Mouse (Mus musculus): ENCODE results near the gene Inafm1. TPM values are rescaled to one million over a fixed set of nuclear protein-coding genes. Genes with fewer than 3 reads are reported as not detected.

Gene Inafm1
- 33.4 and 33.8 TPM in 2 replicates for polyA plus RNA-seq (2015; fragmentation: Nextera tagmentation; extraction: Ambion mirVana)

DNA sequence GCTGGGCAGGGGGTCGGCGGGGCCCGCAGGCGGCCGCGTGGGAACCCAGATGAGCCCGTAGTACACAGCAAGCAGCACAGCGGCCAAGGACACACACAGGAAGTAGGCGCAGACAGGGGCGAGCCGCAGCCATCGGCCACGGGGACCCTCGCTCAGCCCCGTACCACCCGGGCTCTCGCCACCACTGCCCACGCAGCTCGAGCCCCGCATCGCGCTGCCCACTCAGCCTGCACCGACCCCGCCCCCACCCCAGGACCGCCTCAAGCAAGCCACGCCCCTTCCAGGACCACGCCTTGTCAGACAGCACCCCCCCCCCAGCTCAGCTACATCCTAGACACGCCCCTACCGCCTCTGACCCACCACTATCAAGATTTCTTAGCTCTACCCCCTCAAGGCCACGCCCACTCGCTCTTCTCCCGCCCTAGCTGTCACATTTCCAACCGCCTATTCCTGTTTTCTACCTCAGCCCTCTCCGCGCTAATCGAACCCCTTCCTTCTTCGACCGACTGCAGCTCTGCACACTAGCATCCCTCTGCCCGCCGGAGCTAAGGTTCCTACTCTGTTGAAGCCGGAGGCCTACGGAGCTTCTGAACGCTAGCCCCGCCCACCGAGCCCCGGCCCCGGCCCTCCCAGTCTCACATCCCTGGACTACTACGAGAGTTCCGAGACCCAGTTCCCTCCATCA lies at the start of gene Inafm1:
TSS of gene Inafm1 (minus strand) at position 537 of the 685 bp plus-strand sequence.
- Histone ChIP-seq H3K27ac (peak within 1 kb of the TSS; percentile 96), H3K4me2 (peak within 1 kb of the TSS; percentile 84), H3K4me3 (peak within 1 kb of the TSS; percentile 81), H3K9ac (peak within 1 kb of the TSS; percentile 90), H3K36me3 (peaks cover 34% of the 10 kb centered on the region), H3K27me3 (peaks cover 16% of the 10 kb centered on the region; the same call in 1 of the 2 replicates), H3K4me1 (replicated peaks) (peaks cover 39% of the 10 kb centered on the region), H3K9me3 (no peaks in the 10 kb centered on the region)
- ATAC-seq (ENCODE audit: low FRiP score) = peak; percentile 88
- WGBS = under 1% methylated on average over 31 of the region's 49 CpGs

DNA sequence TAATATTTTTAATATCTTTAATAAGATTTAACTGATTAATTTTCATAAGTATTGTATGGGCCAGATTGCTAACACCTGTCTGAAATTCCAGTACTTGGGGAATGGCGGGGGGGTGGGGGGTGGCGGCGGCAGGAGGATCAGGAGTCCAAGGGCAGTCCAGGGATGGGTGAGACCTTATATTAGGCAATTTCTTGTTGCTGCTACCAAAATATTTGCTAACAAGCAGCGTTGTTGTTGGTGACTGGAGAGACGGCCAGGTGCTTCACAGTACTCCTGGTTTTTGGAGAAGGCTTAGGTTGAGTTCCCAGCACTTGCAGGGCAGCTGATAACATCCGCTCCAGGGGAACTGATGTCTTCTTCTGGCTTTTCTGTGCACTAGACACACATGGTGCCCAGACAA lies 47.1 kb upstream of the Inafm1 start:
- H3K9ac ChIP-seq = no peak overlapping the region
- H3K4me2 ChIP-seq = no peak overlapping the region
- H3K27me3 ChIP-seq = no peaks in the 10 kb centered on the region
- WGBS = 88% methylated on average over 6 of the region's 6 CpGs
- H3K4me3 ChIP-seq = no peak overlapping the region
- H3K36me3 ChIP-seq = peaks cover 13% of the 10 kb centered on the region
- no peak for ATAC-seq (ENCODE audit: low FRiP score)
- no peaks in the 10 kb centered on the region for H3K9me3 ChIP-seq
- H3K27ac ChIP-seq = no peak overlapping the region
- H3K4me1 ChIP-seq (replicated peaks) = no peaks in the 10 kb centered on the region

DNA sequence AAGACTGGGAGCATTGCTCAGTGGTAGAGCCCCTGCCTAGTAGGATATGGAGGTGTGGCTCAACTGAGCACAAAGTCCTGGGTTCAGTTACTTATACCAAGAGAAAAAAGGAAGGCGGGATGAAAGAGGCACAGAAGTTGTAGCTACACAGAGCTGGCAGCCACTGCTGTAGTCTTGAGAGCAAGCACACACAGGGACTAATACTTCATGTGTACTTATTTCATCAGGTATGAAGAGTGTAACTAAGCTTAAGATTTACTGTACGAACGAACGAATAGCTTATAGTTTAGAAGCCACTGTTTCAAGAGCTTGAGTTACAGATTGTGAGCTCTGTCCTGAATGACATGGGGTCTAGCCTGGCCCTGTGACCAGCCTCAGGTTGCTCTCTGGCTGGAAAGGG lies 45.8 kb upstream of the Inafm1 start:
- Histone ChIP-seq H3K9ac (no peak overlapping the region), H3K27me3 (no peaks in the 10 kb centered on the region), H3K9me3 (no peaks in the 10 kb centered on the region), H3K27ac (no peak overlapping the region), H3K4me2 (no peak overlapping the region), H3K4me3 (no peak overlapping the region), H3K4me1 (replicated peaks) (peaks cover 4% of the 10 kb centered on the region), H3K36me3 (peaks cover 13% of the 10 kb centered on the region)
- ATAC-seq (ENCODE audit: low FRiP score) = no peak
- 94% methylated on average over 4 of the region's 4 CpGs for WGBS

DNA sequence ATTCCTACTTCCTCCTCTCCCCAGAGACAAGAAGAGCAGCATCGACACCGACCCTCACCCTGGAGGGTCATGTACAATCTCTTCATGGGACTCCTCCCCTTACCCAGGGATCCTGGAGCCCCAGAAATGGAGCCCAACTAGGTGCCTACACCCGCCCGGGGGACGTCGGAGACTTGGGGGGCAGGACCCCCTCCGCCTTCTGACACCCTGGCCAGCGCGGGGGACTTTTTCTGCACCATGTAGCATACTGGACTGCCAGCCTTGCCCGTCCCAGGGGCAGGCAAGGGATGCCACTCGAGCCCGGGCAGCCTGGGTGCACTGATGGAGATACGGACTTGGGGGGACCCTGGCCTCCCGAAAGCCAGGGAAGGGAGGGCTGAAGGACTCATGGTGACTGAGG lies 43.7 kb upstream of the Inafm1 start:
- H3K9ac ChIP-seq = 0 out of 2 replicates have a peak overlapping the region, but pooled peaks have one; percentile 5
- peaks cover 13% of the 10 kb centered on the region for H3K36me3 ChIP-seq
- H3K4me1 ChIP-seq (replicated peaks) = peaks cover 22% of the 10 kb centered on the region
- H3K4me3 ChIP-seq = no peak overlapping the region
- WGBS = 82% methylated on average over 14 of the region's 14 CpGs
- ATAC-seq (ENCODE audit: low FRiP score) = no peak
- H3K27ac ChIP-seq = no peak overlapping the region
- no peak overlapping the region for H3K4me2 ChIP-seq
- no peaks in the 10 kb centered on the region for H3K9me3 ChIP-seq
- no peaks in the 10 kb centered on the region for H3K27me3 ChIP-seq

DNA sequence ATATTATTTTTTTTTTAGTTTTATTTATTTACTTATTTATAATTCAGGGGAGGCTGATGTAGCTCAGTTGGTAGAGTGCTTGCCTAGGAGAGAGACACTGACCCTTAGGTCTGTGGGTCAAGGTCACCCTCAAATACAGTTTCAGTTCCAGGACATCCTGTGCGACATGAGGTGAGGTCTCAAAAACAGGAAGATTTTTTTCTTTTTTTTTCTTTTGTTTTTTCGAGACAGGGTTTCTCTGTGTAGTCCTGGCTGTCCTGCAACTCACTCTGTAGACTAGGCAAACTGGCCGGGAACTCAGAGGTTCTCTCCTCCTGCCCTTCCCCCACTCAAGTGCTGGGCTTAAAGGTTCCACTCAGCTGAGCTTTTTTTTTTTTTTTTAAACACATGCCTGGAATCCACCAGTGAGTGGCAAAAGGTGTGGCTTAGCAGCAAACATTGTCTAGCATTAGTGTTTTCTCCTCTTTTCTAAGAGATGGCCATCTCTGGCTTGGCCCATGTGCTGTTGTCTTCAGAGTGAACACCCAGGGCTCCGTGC lies 41.9 kb upstream of the Inafm1 start:
- Histone ChIP-seq H3K4me2 (no peak overlapping the region), H3K27ac (peak overlapping the region; percentile 12; the same call in 1 of the 2 replicates), H3K9ac (no peak overlapping the region), H3K36me3 (peaks cover 13% of the 10 kb centered on the region), H3K9me3 (no peaks in the 10 kb centered on the region), H3K4me1 (replicated peaks) (peaks cover 40% of the 10 kb centered on the region), H3K4me3 (no peak overlapping the region), H3K27me3 (no peaks in the 10 kb centered on the region)
- ATAC-seq (ENCODE audit: low FRiP score) = no peak
- 70% methylated on average over 4 of the region's 4 CpGs for WGBS

DNA sequence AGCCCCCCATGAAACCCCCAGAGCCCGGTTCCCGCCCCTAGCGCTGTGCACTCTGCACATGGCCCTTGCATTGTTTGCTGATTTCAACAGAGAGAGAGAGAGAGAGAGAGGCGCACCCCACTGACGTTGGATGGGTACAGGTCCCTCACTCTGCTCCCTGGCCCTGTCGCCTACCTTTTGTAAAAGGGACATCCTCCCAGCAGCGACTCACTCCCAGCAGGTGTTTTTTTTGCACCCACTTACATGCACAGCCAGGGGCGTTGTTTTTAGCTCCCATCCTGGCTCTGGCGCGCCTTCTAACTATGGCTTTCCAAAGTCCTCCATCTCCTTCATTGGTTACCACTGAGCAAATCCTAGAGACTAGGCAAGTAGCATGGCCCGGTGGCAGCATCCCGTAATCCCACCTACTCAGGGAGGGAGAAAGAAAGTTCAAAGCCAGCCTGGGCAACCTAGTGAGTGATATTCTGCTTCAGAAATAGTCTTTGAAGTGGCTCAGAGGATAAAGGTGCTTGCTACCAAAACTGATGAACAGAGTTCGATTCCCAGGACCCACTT lies 40.9 kb upstream of the Inafm1 start:
- H3K27me3 ChIP-seq = no peaks in the 10 kb centered on the region
- H3K4me2 ChIP-seq = peak overlapping the region; percentile 96
- H3K4me1 ChIP-seq (replicated peaks) = peaks cover 50% of the 10 kb centered on the region
- H3K4me3 ChIP-seq = peak overlapping the region; percentile 68
- 9% methylated on average over 12 of the region's 13 CpGs for WGBS
- no peaks in the 10 kb centered on the region for H3K9me3 ChIP-seq
- ATAC-seq (ENCODE audit: low FRiP score) = peak; percentile 15
- peak overlapping the region; percentile 97 for H3K27ac ChIP-seq
- peak overlapping the region; percentile 92 for H3K9ac ChIP-seq
- H3K36me3 ChIP-seq = peaks cover 13% of the 10 kb centered on the region

DNA sequence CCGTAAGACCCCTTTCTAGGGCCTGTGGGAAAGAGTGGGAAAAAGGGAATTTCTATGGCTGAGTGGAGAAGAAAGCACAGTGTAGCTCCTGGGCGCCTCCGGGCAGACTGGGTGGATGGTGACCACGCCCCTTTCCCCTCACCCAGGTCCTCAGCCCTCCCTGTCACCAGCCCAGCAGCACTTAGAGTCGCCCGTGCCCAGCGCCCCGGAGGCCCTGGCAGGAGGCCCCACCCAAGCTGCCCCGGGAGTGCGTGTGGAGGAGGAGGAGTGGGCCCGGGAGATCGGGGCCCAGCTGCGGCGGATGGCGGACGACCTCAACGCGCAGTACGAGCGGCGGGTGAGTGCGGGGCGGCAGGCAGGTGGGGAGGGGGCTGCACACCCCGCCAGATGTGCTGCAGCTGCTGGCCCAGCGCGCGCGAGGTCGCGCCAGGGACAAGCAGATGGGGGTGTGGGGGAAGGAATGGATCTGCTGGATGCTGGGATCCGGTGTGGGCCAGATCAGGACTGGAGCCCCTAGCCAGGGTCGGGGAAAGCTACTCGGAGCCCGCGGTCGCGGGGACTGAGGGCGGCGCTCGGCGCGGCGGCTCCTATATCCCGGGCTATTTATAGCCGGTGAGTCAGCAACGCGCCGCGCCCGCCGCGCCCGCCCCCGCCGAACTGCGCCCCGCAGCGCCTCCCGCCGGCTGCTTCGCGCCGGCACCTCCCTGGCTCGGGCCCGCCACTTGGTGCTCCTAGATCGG lies 40.2 kb upstream of the Inafm1 start:
- WGBS = 0% methylated on average over 61 of the region's 66 CpGs
- Histone ChIP-seq H3K9ac (peak overlapping the region; percentile 92), H3K9me3 (no peaks in the 10 kb centered on the region), H3K27ac (peak overlapping the region; percentile 97), H3K27me3 (no peaks in the 10 kb centered on the region), H3K36me3 (peaks cover 13% of the 10 kb centered on the region), H3K4me2 (peak overlapping the region; percentile 96), H3K4me1 (replicated peaks) (peaks cover 57% of the 10 kb centered on the region), H3K4me3 (peak overlapping the region; percentile 68)
- ATAC-seq (ENCODE audit: low FRiP score) = peak; percentile 66

DNA sequence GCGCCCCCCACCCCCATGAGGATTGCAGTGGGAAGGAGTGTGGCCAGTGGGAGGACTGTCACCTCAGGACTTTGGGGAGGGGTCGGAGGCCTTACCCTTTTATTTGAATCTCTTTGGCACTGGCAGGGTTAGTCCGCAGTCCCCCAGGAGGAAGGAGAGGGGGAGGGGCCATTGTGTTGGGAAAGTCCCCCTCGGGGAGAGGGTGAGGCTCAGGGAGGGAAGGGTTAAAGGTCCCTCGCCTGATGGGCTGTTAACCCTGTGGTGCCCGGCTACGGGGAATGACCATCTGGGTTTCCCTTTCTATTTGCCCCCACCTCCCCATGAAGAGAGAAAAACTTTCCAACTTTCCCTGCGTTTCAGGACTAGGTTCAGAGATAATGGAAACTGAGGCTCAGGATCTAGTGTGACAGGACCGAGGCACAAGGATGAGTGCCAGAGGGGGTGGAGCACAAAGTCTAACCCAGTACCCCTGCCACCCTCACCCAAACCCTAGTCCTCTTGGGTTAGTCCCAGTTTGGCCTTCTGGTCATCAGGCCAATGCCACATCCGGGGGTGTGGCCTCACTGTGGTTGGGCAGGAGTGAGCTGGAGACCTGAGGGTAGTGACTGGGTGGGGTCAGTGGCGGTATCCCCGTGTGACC lies 39.4 kb upstream of the Inafm1 start:
- no peak for ATAC-seq (ENCODE audit: low FRiP score)
- Histone ChIP-seq H3K9me3 (no peaks in the 10 kb centered on the region), H3K27me3 (no peaks in the 10 kb centered on the region), H3K4me1 (replicated peaks) (peaks cover 59% of the 10 kb centered on the region), H3K9ac (peak overlapping the region; percentile 92), H3K36me3 (peaks cover 13% of the 10 kb centered on the region), H3K27ac (peak overlapping the region; percentile 97), H3K4me3 (peak overlapping the region; percentile 68), H3K4me2 (peak overlapping the region; percentile 96)
- 0% methylated on average over 12 of the region's 12 CpGs for WGBS

DNA sequence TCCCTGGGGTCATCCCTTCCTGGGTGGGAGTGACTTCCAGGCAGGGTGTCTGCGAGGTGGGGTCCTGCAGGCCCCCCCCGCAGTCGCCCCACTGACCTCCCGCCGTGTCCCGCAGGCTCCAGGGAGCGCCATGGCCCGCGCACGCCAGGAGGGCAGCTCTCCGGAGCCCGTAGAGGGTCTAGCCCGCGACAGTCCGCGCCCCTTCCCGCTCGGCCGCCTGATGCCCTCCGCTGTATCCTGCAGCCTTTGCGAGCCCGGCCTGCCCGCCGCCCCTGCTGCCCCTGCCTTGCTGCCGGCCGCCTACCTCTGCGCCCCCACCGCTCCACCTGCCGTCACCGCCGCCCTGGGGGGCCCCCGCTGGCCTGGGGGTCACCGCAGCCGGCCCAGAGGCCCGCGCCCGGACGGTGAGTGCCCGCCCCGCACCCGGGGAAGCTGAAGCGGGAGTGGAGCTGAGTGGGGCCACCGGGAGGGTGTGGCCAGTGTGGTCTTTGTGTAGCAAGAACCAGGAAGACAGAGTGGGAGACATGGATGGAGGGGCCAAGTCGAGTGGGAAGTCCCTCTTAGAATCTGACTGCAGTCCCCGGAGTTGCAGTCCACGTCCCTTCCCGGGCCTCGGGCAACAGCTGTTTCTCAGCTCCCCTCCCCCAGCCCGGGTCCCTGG lies 38.7 kb upstream of the Inafm1 start:
- Histone ChIP-seq H3K27me3 (no peaks in the 10 kb centered on the region), H3K27ac (peak overlapping the region; percentile 97), H3K36me3 (peaks cover 9% of the 10 kb centered on the region; the same call in 1 of the 2 replicates), H3K4me1 (replicated peaks) (peaks cover 59% of the 10 kb centered on the region), H3K4me3 (peak overlapping the region; percentile 68), H3K9me3 (no peaks in the 10 kb centered on the region), H3K9ac (peak overlapping the region; percentile 92), H3K4me2 (peak overlapping the region; percentile 96)
- no peak for ATAC-seq (ENCODE audit: low FRiP score)
- under 1% methylated on average over 40 of the region's 49 CpGs for WGBS

DNA sequence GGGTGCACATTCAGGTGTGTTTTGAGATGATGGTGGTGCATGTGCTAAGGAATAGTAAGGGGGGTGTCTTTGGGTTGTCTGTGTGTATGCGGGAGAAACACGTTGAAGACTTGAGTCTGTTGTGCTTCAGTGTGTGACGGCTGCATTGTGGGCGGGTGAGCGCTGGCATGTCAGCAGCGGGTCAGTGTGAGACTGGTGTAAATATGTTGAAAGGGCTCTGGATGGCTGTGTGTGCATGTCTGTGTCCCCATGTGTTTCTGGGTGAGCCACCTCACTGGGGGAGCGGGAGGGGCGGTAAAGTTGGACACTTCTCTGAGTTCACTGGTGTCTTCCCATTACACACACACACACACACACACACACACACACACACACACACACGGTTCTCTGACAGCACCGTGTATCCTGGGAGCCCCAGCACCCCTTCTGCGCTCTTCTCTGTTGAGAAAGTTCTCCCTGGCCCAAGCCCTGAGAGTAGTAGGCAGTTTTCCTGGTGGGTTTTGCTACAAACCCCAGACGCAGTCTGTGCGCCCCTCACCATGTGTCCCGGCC lies 38.1 kb upstream of the Inafm1 start:
- Histone ChIP-seq H3K36me3 (0 out of 2 replicates have a peak, but pooled peaks cover 3% of the 10 kb centered on the region), H3K4me2 (peak overlapping the region; percentile 96), H3K4me3 (peak overlapping the region; percentile 68), H3K4me1 (replicated peaks) (peaks cover 59% of the 10 kb centered on the region), H3K9me3 (no peaks in the 10 kb centered on the region), H3K27ac (peak overlapping the region; percentile 97), H3K27me3 (no peaks in the 10 kb centered on the region), H3K9ac (peak overlapping the region; percentile 92)
- under 1% methylated on average over 14 of the region's 14 CpGs for WGBS
- ATAC-seq (ENCODE audit: low FRiP score) = no peak
